10 mouse cellular contexts compared by ENCODE assay signal in the genomic region with DNA sequence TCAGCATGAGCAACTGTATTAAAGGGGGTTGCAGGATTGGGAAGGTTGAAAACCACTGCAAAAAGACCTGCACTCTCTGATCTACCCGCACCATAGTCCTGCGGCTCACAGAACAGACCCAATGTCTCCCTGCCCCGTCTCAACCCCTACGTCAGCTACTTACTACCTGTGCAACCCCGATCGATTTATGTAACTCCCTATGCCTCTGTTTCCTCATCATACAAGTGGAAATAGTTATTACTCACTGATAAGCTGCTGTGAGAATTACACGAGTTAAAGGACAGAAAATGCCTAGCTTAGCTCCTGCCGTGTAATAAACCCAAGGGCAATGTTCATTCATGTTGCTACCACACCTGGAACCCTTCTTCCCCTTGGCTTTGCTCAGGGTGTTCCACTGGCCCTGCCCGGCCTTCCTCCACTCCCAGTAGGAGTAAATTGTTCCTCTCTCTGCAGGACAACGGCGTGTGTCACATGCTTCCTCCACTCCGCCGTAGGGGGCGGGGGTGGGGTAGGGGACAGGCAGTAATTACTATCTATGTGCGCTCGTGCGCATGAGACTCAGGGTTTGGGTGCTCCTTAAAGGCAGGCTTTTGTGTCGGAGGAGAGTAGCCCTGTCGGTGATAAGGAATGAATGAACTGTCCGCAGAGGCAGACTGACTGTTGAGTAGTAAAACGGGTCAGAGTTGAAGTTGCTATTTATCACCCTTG. TPM values are rescaled to one million over a fixed set of nuclear protein-coding genes. Genes with fewer than 3 reads are reported as not detected.
DNase-seq lines count a peak whose midpoint lies in the region; ATAC-seq lines count a peak whose summit lies in the region.
"Had no signal": no experiment of that assay in that cellular context is flagged by ENCODE, and none has a peak within 500 bp of the region (broad histone marks: within the 10 kb centered on the region; RNA-seq: fewer than 3 reads in every experiment).

No protein-coding gene starts in this region.

- intact Hi-C loops in heart, postnatal 25 days (cut with DNase I): no loop called here

- H3K9ac ChIP-seq in midbrain, embryonic 15.5 days: no peak overlapping the region
- H3K9ac ChIP-seq: limb, embryonic 15.5 days had no signal

- H3K27ac ChIP-seq in heart, embryonic 10.5 days: peak overlapping the region; percentile 71
- H3K27ac ChIP-seq in limb, embryonic 10.5 days: no peak overlapping the region
- H3K27ac ChIP-seq in midbrain, embryonic 15.5 days: no peak overlapping the region
- H3K27ac ChIP-seq: limb, embryonic 15.5 days had no signal

- peaks cover 23% of the 10 kb centered on the region for H3K4me1 ChIP-seq in heart, embryonic 10.5 days
- H3K4me1 ChIP-seq in limb, embryonic 10.5 days: peaks cover 12% of the 10 kb centered on the region
- peaks cover 12% of the 10 kb centered on the region for H3K4me1 ChIP-seq in midbrain, embryonic 15.5 days

- 32% methylated on average over 21 of the region's 21 CpGs for WGBS in heart, embryonic 10.5 days
- 51% methylated on average over 21 of the region's 21 CpGs for WGBS in limb, embryonic 10.5 days
- WGBS in midbrain, embryonic 15.5 days: 45% methylated on average over 21 of the region's 21 CpGs

- no peak for ATAC-seq in midbrain, embryonic 15.5 days (replicated peaks)
- ATAC-seq: Patski had no signal

- H3K4me2 ChIP-seq in midbrain, embryonic 15.5 days: peak overlapping the region; percentile 9; the same call in 1 of the 2 replicates
- H3K4me2 ChIP-seq: limb, embryonic 15.5 days had no signal

- no peaks in the 10 kb centered on the region for H3K9me3 ChIP-seq in heart, embryonic 10.5 days
- no peaks in the 10 kb centered on the region for H3K9me3 ChIP-seq in limb, embryonic 10.5 days (replicated peaks)
- H3K9me3 ChIP-seq in midbrain, embryonic 15.5 days: no peaks in the 10 kb centered on the region
- H3K9me3 ChIP-seq: limb, embryonic 15.5 days had no signal

- peak; percentile 94 for DNase-seq in heart, adult 11 months
- DNase-seq in heart, postnatal 25 days (ENCODE audit: low spot score): no peak
- DNase-seq in R1 (ENCODE audit: low read depth, low spot score): peak; percentile 92
- peak; percentile 85 for DNase-seq in heart, embryonic 10.5 days (ENCODE audit: low spot score)
- DNase-seq in limb, embryonic 10.5 days (ENCODE audit: low spot score): peak; percentile 36
- DNase-seq in adipocyte (ENCODE audit: low spot score): no peak
- DNase-seq in layer of hippocampus, adult 8-10 months (ENCODE audit: low spot score in 2 of 2): no peak

- H3K4me3 ChIP-seq in heart, embryonic 10.5 days: peak overlapping the region; percentile 51
- H3K4me3 ChIP-seq in limb, embryonic 10.5 days: 0 out of 2 replicates have a peak overlapping the region, but pooled peaks have one; percentile 4
- H3K4me3 ChIP-seq in midbrain, embryonic 15.5 days: no peak overlapping the region
- H3K4me3 ChIP-seq: limb, embryonic 15.5 days had no signal

- H3K36me3 ChIP-seq in heart, embryonic 10.5 days: no peaks in the 10 kb centered on the region
- H3K36me3 ChIP-seq in limb, embryonic 10.5 days: no peaks in the 10 kb centered on the region
- no peaks in the 10 kb centered on the region for H3K36me3 ChIP-seq in midbrain, embryonic 15.5 days (replicated peaks)
- H3K36me3 ChIP-seq: limb, embryonic 15.5 days had no signal

- no peaks in the 10 kb centered on the region for H3K27me3 ChIP-seq in heart, embryonic 10.5 days (ENCODE audit: insufficient read depth, poor library complexity, severe bottlenecking)
- H3K27me3 ChIP-seq in limb, embryonic 10.5 days (ENCODE audit: low read depth, poor library complexity, severe bottlenecking): peaks cover 7% of the 10 kb centered on the region; the same call in 1 of the 2 replicates
- H3K27me3 ChIP-seq in midbrain, embryonic 15.5 days (replicated peaks): no peaks in the 10 kb centered on the region
- H3K27me3 ChIP-seq: limb, embryonic 15.5 days; Patski had no signal

RNA-seq across cellular contexts. Expression of a gene that starts 2.7 kb away (rescaled TPM):
- total RNA-seq in heart, postnatal 25 days (2021): 1 to 10 TPM; 3.5 to 4.0 TPM
- 1.4 and 2.2 TPM in 2 replicates for polyA plus RNA-seq in heart, embryonic 10.5 days (2016; fragmentation: Nextera tagmentation; extraction: Ambion mirVana)
- 0.46 and 0.49 TPM in 2 replicates for polyA plus RNA-seq in limb, embryonic 10.5 days (2016; fragmentation: Nextera tagmentation; extraction: Ambion mirVana)
- polyA plus RNA-seq in midbrain, embryonic 15.5 days (2015; fragmentation: Nextera tagmentation; extraction: Ambion mirVana): 3.6 and 3.8 TPM in 2 replicates
- 1 to 10 TPM in 2 of 4 experiments, under 1 TPM in 1, not detected in 1; 0.79 to 2.8 (median 2.6) TPM for total RNA-seq in layer of hippocampus, adult 8-10 months (2022)

RNA-seq across cellular contexts. Expression of a gene that starts 53.3 kb away (rescaled TPM):
- 1 to 10 TPM in 1 of 2 experiments, under 1 TPM in 1; 0.57 to 1.1 TPM for total RNA-seq in heart, postnatal 25 days (2021)
- 55.9 and 65.2 TPM in 2 replicates for polyA plus RNA-seq in heart, embryonic 10.5 days (2016; fragmentation: Nextera tagmentation; extraction: Ambion mirVana)
- 80.6 and 83.3 TPM in 2 replicates for polyA plus RNA-seq in limb, embryonic 10.5 days (2016; fragmentation: Nextera tagmentation; extraction: Ambion mirVana)
- 6.8 and 7.8 TPM in 2 replicates for polyA plus RNA-seq in midbrain, embryonic 15.5 days (2015; fragmentation: Nextera tagmentation; extraction: Ambion mirVana)
- 1 to 10 TPM in 1 of 4 experiments, under 1 TPM in 2, not detected in 1; 0.52 to 1.4 (median 0.70) TPM for total RNA-seq in layer of hippocampus, adult 8-10 months (2022)

Comparison
In these comparisons a context has a peak if more than half of its experiments do, and no peak if none do; other contexts are left out.
1. DNase-seq: peak in heart, adult 11 months (single experiment), R1 (single experiment), heart, embryonic 10.5 days (single experiment) and limb, embryonic 10.5 days (single experiment); none in heart, postnatal 25 days (single experiment), adipocyte (single experiment) and layer of hippocampus, adult 8-10 months (0 of 2).